ENCODE assay signal across 8 mouse cellular contexts in genomic region chr10:122963463-122964240, GRCm38 (mm10).
DNase-seq lines count a peak whose midpoint lies in the region; ATAC-seq and TF ChIP-seq lines count a peak whose summit lies in the region.

No protein-coding gene starts in this region.

- ATAC-seq in forebrain, embryonic 14.5 days, result peak; percentile 56; the same call in 1 of the 2 replicates
- ATAC-seq in kidney, postnatal 0 days (replicated peaks; ENCODE audit: low FRiP score, low read depth), result no peak

- TF ChIP-seq CTCF in kidney, postnatal 0 days (IDR thresholded peaks at IDR 0.05; ENCODE audit: low read depth), result no peak

- H3K4me1 ChIP-seq in forebrain, embryonic 14.5 days (ENCODE audit: control insufficient read depth, insufficient read depth, low read length), result peaks cover 10% of the 10 kb centered on the region
- no peaks in the 10 kb centered on the region; the same call in none of the 2 replicates for H3K4me1 ChIP-seq in kidney, postnatal 0 days (replicated peaks; ENCODE audit: insufficient read depth, low read length)

- no peaks in the 10 kb centered on the region for H3K36me3 ChIP-seq in forebrain, embryonic 14.5 days (ENCODE audit: control insufficient read depth, insufficient read depth, low read length)
- H3K36me3 ChIP-seq in kidney, postnatal 0 days (ENCODE audit: insufficient read depth, low read length), result no peaks in the 10 kb centered on the region

- peak overlapping the region; percentile 65; the same call in 1 of the 2 replicates for H3K27ac ChIP-seq in forebrain, embryonic 14.5 days (ENCODE audit: low read depth, low read length)
- 0 out of 2 replicates have a peak overlapping the region, but pooled peaks have one; percentile 16 for H3K27ac ChIP-seq in kidney, postnatal 0 days

- WGBS in forebrain, embryonic 14.5 days, result 2% methylated on average over 21 of the region's 21 CpGs
- 9% methylated on average over 21 of the region's 21 CpGs for WGBS in kidney, postnatal 0 days

- H3K27me3 ChIP-seq in forebrain, embryonic 14.5 days (replicated peaks; ENCODE audit: control insufficient read depth, insufficient read depth, low read length), result no peaks in the 10 kb centered on the region
- no peaks in the 10 kb centered on the region for H3K27me3 ChIP-seq in kidney, postnatal 0 days (ENCODE audit: insufficient read depth, low read length)

- DNase-seq in gastrocnemius, postnatal 10 days, result peak; percentile 22
- DNase-seq in gastrocnemius, postnatal 25 days, result no peak
- DNase-seq in MN1 (ENCODE audit: low spot score), result peak; percentile 74
- peak; percentile 65 for DNase-seq in forebrain, embryonic 14.5 days (ENCODE audit: low spot score)
- no peak for DNase-seq in kidney, postnatal 0 days (ENCODE audit: low spot score)
- peak; percentile 52 for DNase-seq in neural tube, embryonic 10.5 days (ENCODE audit: extremely low spot score, low spot score)
- DNase-seq in urinary bladder, adult 2 months (ENCODE audit: low spot score), result no peak
- DNase-seq in ovary, adult 18-20 months (ENCODE audit: low spot score), result no peak

- no peaks in the 10 kb centered on the region for H3K9me3 ChIP-seq in forebrain, embryonic 14.5 days (replicated peaks; ENCODE audit: control insufficient read depth, low read length)
- H3K9me3 ChIP-seq in kidney, postnatal 0 days (replicated peaks; ENCODE audit: low read length), result no peaks in the 10 kb centered on the region

- H3K9ac ChIP-seq in forebrain, embryonic 14.5 days (ENCODE audit: low read length), result peak overlapping the region; percentile 35
- H3K9ac ChIP-seq in kidney, postnatal 0 days (ENCODE audit: low read depth, low read length), result peak overlapping the region; percentile 23; the same call in 1 of the 2 replicates

- peak overlapping the region; percentile 9 for H3K4me3 ChIP-seq in forebrain, embryonic 14.5 days (ENCODE audit: low read depth, low read length)
- H3K4me3 ChIP-seq in kidney, postnatal 0 days (replicated peaks; ENCODE audit: low read depth, low read length), result no peak overlapping the region

- H3K4me2 ChIP-seq in forebrain, embryonic 14.5 days (ENCODE audit: low read length), result peak overlapping the region; percentile 44
- peak overlapping the region; percentile 48 for H3K4me2 ChIP-seq in kidney, postnatal 0 days (ENCODE audit: low read length)

Comparison
In these comparisons a context has a peak if more than half of its experiments do, and no peak if none do; other contexts are left out.
1. DNase-seq: peak in gastrocnemius, postnatal 10 days (single experiment), MN1 (single experiment), forebrain, embryonic 14.5 days (single experiment) and neural tube, embryonic 10.5 days (single experiment); none in gastrocnemius, postnatal 25 days (single experiment), kidney, postnatal 0 days (single experiment), urinary bladder, adult 2 months (single experiment) and ovary, adult 18-20 months (single experiment).